Mouse (Mus musculus): ENCODE results near the gene Ank3.

GRCm38 (mm10) chr10:70006380-70006779 is 607.8 kb downstream of the Ank3 start:
- TF ChIP-seq CTCF (IDR thresholded peaks at IDR 0.05; ENCODE audit: extremely low read depth, insufficient read depth, insufficient read length, insufficient replicate concordance) (no peak), POLR2A (IDR thresholded peaks at IDR 0.05; ENCODE audit: low read depth, low read length) (no peak)

Measured in spleen, adult 2 months (tissue).